Mouse (Mus musculus) CH12.LX (cell line): Measurements from ENCODE around the gene Ntmt1. TPM values are rescaled to one million over a fixed set of nuclear protein-coding genes. Genes with fewer than 3 reads are reported as not detected.
A peak's percentile ranks its signal among the peaks of the same experiment; 100 is the strongest.

ENCODE experiments used
- DNase-seq: peaks from one replicate; pipeline ENCODE4 v3.0.0-alpha.2; 2013; ENCODE audit errors: extremely low read depth
- H3K27ac ChIP-seq: 2 replicates; pipeline ENCODE4 v1.5.1; 2012; ENCODE audit warnings: low read depth, mild to moderate bottlenecking, control low read depth, moderate library complexity; ENCODE audit not compliant: insufficient read depth
- H3K27me3 ChIP-seq: replicated peaks from 2 replicates; pipeline ENCODE3; 2012; ENCODE audit warnings: inconsistent platforms
- H3K36me3 ChIP-seq, 2 experiments: replicated peaks in 1 of 2; 2 replicates each; pipeline versions ENCODE3 to v1.6.1; 2012; ENCODE audit warnings: inconsistent platforms in 1 of 2, low read length in 1 of 2, mild to moderate bottlenecking in 1 of 2, mixed read lengths in 1 of 2, moderate library complexity in 1 of 2; ENCODE audit not compliant: control insufficient read depth in 1 of 2, insufficient read depth in 1 of 2
- H3K4me1 ChIP-seq, 2 experiments: 2 replicates each; pipeline ENCODE4 v1.6.1; 2012; ENCODE audit warnings: inconsistent platforms in 1 of 2, moderate library complexity in 1 of 2; ENCODE audit not compliant: insufficient read depth in 2 of 2, control insufficient read depth in 1 of 2
- H3K4me2 ChIP-seq: 2 replicates; pipeline ENCODE4 v1.6.1; 2012; ENCODE audit warnings: low read depth, mild to moderate bottlenecking, control low read depth; ENCODE audit not compliant: poor library complexity, insufficient read depth, severe bottlenecking
- H3K4me3 ChIP-seq, 3 experiments: fragments of 150-350 bp in 1 of 3; sonication (generic) in 1 of 3; replicated peaks in 1 of 3; 2 replicates each; pipeline versions ENCODE3 to v1.5.1; 2011 to 2012; ENCODE audit warnings: low read depth in 2 of 3, low read length in 2 of 3, mild to moderate bottlenecking in 2 of 3, moderate library complexity in 2 of 3, control low read depth in 1 of 3, improper control_type of control experiment in 1 of 3, inconsistent platforms in 1 of 3, mixed read lengths in 1 of 3; ENCODE audit not compliant: poor library complexity in 1 of 3
- H3K79me2 ChIP-seq: replicated peaks from 2 replicates; pipeline ENCODE4 v1.6.1; 2012; ENCODE audit warnings: mild to moderate bottlenecking, moderate library complexity; ENCODE audit not compliant: control insufficient read depth, poor library complexity, insufficient read depth, severe bottlenecking; ENCODE audit errors: extremely low read depth
- H3K9ac ChIP-seq: 2 replicates; pipeline ENCODE4 v1.6.1; 2012; ENCODE audit warnings: low read depth, mild to moderate bottlenecking, control low read depth, moderate library complexity; ENCODE audit not compliant: insufficient read depth
- H3K9me3 ChIP-seq: replicated peaks from 2 replicates; pipeline ENCODE3; 2012; ENCODE audit warnings: low read length, inconsistent platforms, mixed read lengths
- BHLHE40 ChIP-seq: IDR thresholded peaks from 2 replicates; pipeline ENCODE4 v1.6.1; 2011; ENCODE audit warnings: mild to moderate bottlenecking, low read depth, low read length, improper control_type of control experiment
- CHD1 ChIP-seq: IDR thresholded peaks from 2 replicates; pipeline ENCODE4 v1.6.1; 2012; ENCODE audit warnings: low read depth, low read length, improper control_type of control experiment, inconsistent platforms
- CHD2 ChIP-seq: IDR thresholded peaks from 2 replicates; pipeline ENCODE4 v1.6.1; 2011; ENCODE audit warnings: low read length, improper control_type of control experiment
- CTCF ChIP-seq, 2 experiments: IDR thresholded peaks in 1 of 2; conservative IDR thresholded peaks in 1 of 2; 2 replicates each; pipeline ENCODE4 v1.5.1; 2011 to 2012; ENCODE audit warnings: low read depth in 2 of 2, low read length in 2 of 2, improper control_type of control experiment in 1 of 2, inconsistent platforms in 1 of 2, mild to moderate bottlenecking in 1 of 2, moderate library complexity in 1 of 2
- E2F4 ChIP-seq: IDR thresholded peaks from 2 replicates; pipeline ENCODE4 v1.6.1; 2011; ENCODE audit warnings: low read depth, low read length, improper control_type of control experiment; ENCODE audit not compliant: insufficient replicate concordance
- ELF1 ChIP-seq: IDR thresholded peaks from 2 replicates; pipeline ENCODE4 v1.6.1; 2014; ENCODE audit warnings: low read depth, mild to moderate bottlenecking, inconsistent platforms, low read length, improper control_type of control experiment
- EP300 ChIP-seq: IDR thresholded peaks from 2 replicates; pipeline ENCODE4 v1.6.1; 2011; ENCODE audit warnings: low read length, improper control_type of control experiment
- GABPA ChIP-seq: IDR thresholded peaks from 2 replicates; pipeline ENCODE4 v1.6.1; 2012; ENCODE audit warnings: low read depth, low read length, improper control_type of control experiment, inconsistent platforms; ENCODE audit not compliant: insufficient replicate concordance
- JUN ChIP-seq: IDR thresholded peaks from 2 replicates; pipeline ENCODE4 v1.6.1; 2011; ENCODE audit warnings: low read depth, mild to moderate bottlenecking, low read length, improper control_type of control experiment, moderate library complexity; ENCODE audit not compliant: insufficient read depth
- KAT2A ChIP-seq: IDR thresholded peaks from 2 replicates; pipeline ENCODE4 v1.6.1; 2012; ENCODE audit warnings: low read length, improper control_type of control experiment, inconsistent platforms; ENCODE audit not compliant: insufficient replicate concordance
- MAFK ChIP-seq: IDR thresholded peaks from 2 replicates; pipeline ENCODE4 v1.6.1; 2011; ENCODE audit warnings: low read length, improper control_type of control experiment; ENCODE audit not compliant: insufficient replicate concordance
- MAX ChIP-seq: IDR thresholded peaks from 2 replicates; pipeline ENCODE4 v1.6.1; 2011; ENCODE audit warnings: low read length, improper control_type of control experiment
- MAZ ChIP-seq: IDR thresholded peaks from 2 replicates; pipeline ENCODE4 v1.6.1; 2012; ENCODE audit warnings: low read depth, mild to moderate bottlenecking, inconsistent platforms, low read length, improper control_type of control experiment, moderate library complexity
- MXI1 ChIP-seq: IDR thresholded peaks from 2 replicates; pipeline ENCODE4 v1.6.1; 2011; ENCODE audit warnings: mild to moderate bottlenecking, low read depth, low read length, improper control_type of control experiment
- MYC ChIP-seq: IDR thresholded peaks from 2 replicates; pipeline ENCODE4 v1.6.1; 2011; ENCODE audit warnings: low read depth, mild to moderate bottlenecking, improper control_type of control experiment, low read length
- NELFE ChIP-seq: IDR thresholded peaks from 2 replicates; pipeline ENCODE4 v1.6.1; 2011; ENCODE audit warnings: low read depth, low read length, improper control_type of control experiment
- PAX5 ChIP-seq: IDR thresholded peaks from 2 replicates; pipeline ENCODE4 v1.6.1; 2012; ENCODE audit warnings: low read length, inconsistent platforms, mixed read lengths
- POLR2A ChIP-seq: IDR thresholded peaks from 2 replicates; pipeline ENCODE4 v1.6.1; 2011; ENCODE audit warnings: low read depth, mild to moderate bottlenecking, improper control_type of control experiment, low read length
- RCOR1 ChIP-seq: conservative IDR thresholded peaks from 2 replicates; pipeline ENCODE4 v1.6.1; 2012; ENCODE audit warnings: low read depth, mild to moderate bottlenecking, inconsistent platforms, low read length, improper control_type of control experiment
- SMC3 ChIP-seq: IDR thresholded peaks from 2 replicates; pipeline ENCODE4 v1.6.1; 2011; ENCODE audit warnings: low read depth, low read length, improper control_type of control experiment
- UBTF ChIP-seq: IDR thresholded peaks from 2 replicates; pipeline ENCODE4 v1.6.1; 2012; ENCODE audit warnings: low read depth, mild to moderate bottlenecking, inconsistent platforms, low read length, improper control_type of control experiment, moderate library complexity
- ZC3H11A ChIP-seq: IDR thresholded peaks from 2 replicates; pipeline ENCODE4 v1.6.1; 2012; ENCODE audit warnings: low read depth, mild to moderate bottlenecking, inconsistent platforms, low read length, improper control_type of control experiment
- ZMIZ1 ChIP-seq: IDR thresholded peaks from 2 replicates; pipeline ENCODE4 v1.6.1; 2012; ENCODE audit warnings: low read depth, mild to moderate bottlenecking, inconsistent platforms, low read length, improper control_type of control experiment
- dilution Hi-C: fragments of 300-500 bp; cut with MboI; formaldehyde crosslinking; loops from 2 replicates; pipeline ENCODE4 v1.14.3; 2020; ENCODE audit warnings: low sequenced_read_pairs; ENCODE audit not compliant: extremely low pct_unique_long_range_greater_than_20kb, extremely low pct_ligation_motif_present
- in situ Hi-C: fragments of 300-500 bp; cut with MboI; formaldehyde crosslinking; loops from 3 replicates; pipeline ENCODE4 v1.14.3; 2019; ENCODE audit warnings: low sequenced_read_pairs, low pct_ligation_motif_present, low pct_unique_long_range_greater_than_20kb, mixed read lengths
- polyA plus RNA-seq: library from polyadenylated mRNA; unstranded; fragments of >175 nt; gene quantifications from 2 replicates; pipeline ENCODE4 v1.2.1, GENCODE M21; 2012; ENCODE audit warnings: low read depth; ENCODE audit not compliant: insufficient read length
- total RNA-seq, 2 experiments: library from RNA; depleted of rRNA; stranded (reverse); fragments of 300-350 nt in 1 of 2; fragments of >200 nt in 1 of 2; gene quantifications; 2 replicates each; pipeline ENCODE4 v1.2.3; 2012 to 2014

Ntmt1 gene
- total and polyA plus RNA-seq, 3 experiments, result 43.3 to 66.1 (median 50.4) TPM

DNA sequence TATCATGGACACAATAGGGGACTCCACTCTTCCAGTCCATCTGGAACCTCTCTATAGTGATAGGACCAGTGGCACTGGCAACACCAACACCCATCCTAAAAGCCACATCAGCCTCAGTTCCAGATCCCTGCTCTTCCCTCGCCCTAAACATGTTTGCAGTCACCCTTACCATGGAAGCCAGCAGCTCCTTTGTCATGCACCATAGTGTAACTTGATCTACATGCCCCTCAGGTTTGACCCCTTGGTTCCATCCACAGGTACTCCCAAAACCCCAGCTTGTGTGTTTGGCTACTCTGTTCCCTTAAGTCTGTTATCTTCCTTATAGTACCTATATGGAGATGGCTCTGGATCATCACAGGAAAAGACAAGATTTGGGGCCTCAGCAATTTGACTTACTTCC lies 8.8 kb downstream of the Ntmt1 start:
- peaks cover 74 to 96% of the 10 kb centered on the region in 2 experiments for H3K36me3 ChIP-seq
- no peak for TF ChIP-seq CHD2
- TF ChIP-seq ZMIZ1, result no peak
- no peak for TF ChIP-seq E2F4
- no peak for TF ChIP-seq MYC
- TF ChIP-seq RCOR1, result no peak
- no peak for TF ChIP-seq MAFK
- no peak for TF ChIP-seq EP300
- no peak for TF ChIP-seq KAT2A
- no peak for TF ChIP-seq ELF1
- TF ChIP-seq ZC3H11A, result no peak
- no peak for TF ChIP-seq POLR2A
- no peak for DNase-seq
- no peak overlapping the region for H3K9ac ChIP-seq
- in situ Hi-C loops (no loop called here), dilution Hi-C loops (no loop called here)
- H3K27ac ChIP-seq, result no peak overlapping the region
- H3K79me2 ChIP-seq, result peaks cover 13% of the 10 kb centered on the region; the same call in 1 of the 2 replicates
- H3K4me2 ChIP-seq, result no peak overlapping the region
- H3K4me1 ChIP-seq, result peaks cover 0 to 15% of the 10 kb centered on the region in 2 experiments; a peak in 2 of 4 replicates
- no peaks in the 10 kb centered on the region for H3K27me3 ChIP-seq
- peaks cover 14% of the 10 kb centered on the region for H3K9me3 ChIP-seq
- H3K4me3 ChIP-seq, result no peak overlapping the region

- dilution Hi-C loops, result no loop called here
- H3K27ac ChIP-seq, result no peak overlapping the region
- H3K36me3 ChIP-seq, result peaks cover 87 to 96% of the 10 kb centered on the region in 2 experiments
Measured at GRCm38 (mm10) chr2:30819873-30820272, 12.2 kb downstream of the Ntmt1 start.

DNA sequence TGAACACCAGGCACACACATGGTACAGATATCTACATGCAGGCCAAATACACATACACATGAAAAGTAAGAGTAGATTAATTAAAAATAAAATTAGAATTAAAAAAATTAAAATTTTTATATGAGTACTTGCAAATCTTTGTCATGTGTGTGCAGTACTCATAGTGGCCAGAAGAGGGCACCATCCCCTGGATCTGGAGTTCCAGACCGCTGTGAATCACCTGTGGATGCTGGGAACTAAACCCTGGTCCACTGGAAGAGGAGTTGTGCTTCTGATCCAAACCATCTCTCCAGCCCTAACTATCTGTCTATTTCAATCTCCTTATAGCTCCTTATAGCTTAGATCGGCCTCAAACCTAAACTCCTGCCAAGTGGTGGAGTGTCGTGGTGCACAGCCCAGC lies 13.4 kb downstream of the Ntmt1 start:
- H3K4me2 ChIP-seq, result no peak overlapping the region
- H3K9ac ChIP-seq, result no peak overlapping the region
- no peak for TF ChIP-seq PAX5
- TF ChIP-seq CHD1, result no peak
- no peak for TF ChIP-seq BHLHE40
- TF ChIP-seq GABPA, result no peak
- TF ChIP-seq SMC3, result peak; percentile 3; the same call in 1 of the 2 replicates
- no peak for TF ChIP-seq UBTF
- peak; percentile 27 to 38; a peak in 3 of 4 replicates for TF ChIP-seq CTCF (conservative IDR thresholded peaks at IDR 0.05 in 1 of 2, IDR thresholded peaks at IDR 0.05 in 1 of 2; ENCODE audit: low read depth in 2 of 2, low read length in 2 of 2)
- TF ChIP-seq MAFK, result no peak
- TF ChIP-seq JUN, result no peak
- no peak for DNase-seq
- H3K27ac ChIP-seq, result no peak overlapping the region
- peaks cover 15% of the 10 kb centered on the region for H3K9me3 ChIP-seq
- peaks cover 84 to 96% of the 10 kb centered on the region in 2 experiments for H3K36me3 ChIP-seq
- peaks cover 0 to 12% of the 10 kb centered on the region in 2 experiments; a peak in 2 of 4 replicates for H3K4me1 ChIP-seq
- dilution Hi-C loops (no loop called here), in situ Hi-C loops (no loop called here)
- 0 out of 2 replicates have a peak, but pooled peaks cover under 1% of the 10 kb centered on the region for H3K79me2 ChIP-seq
- H3K4me3 ChIP-seq, result no peak overlapping the region
- no peaks in the 10 kb centered on the region for H3K27me3 ChIP-seq

More at GRCm38 (mm10) chr2:30819873-30820272, 12.2 kb downstream of the Ntmt1 start:
- no peak overlapping the region for H3K4me2 ChIP-seq
- no peaks in the 10 kb centered on the region for H3K27me3 ChIP-seq
- peak; percentile 21 for DNase-seq
- peaks cover 15% of the 10 kb centered on the region for H3K9me3 ChIP-seq
- in situ Hi-C loops, result no loop called here
- no peak overlapping the region for H3K9ac ChIP-seq
- H3K4me1 ChIP-seq, result peaks cover 0 to 12% of the 10 kb centered on the region in 2 experiments; a peak in 2 of 4 replicates
- TF ChIP-seq NELFE, result no peak
- no peak for TF ChIP-seq CTCF (conservative IDR thresholded peaks at IDR 0.05 in 1 of 2, IDR thresholded peaks at IDR 0.05 in 1 of 2; ENCODE audit: low read depth in 2 of 2, low read length in 2 of 2)
- TF ChIP-seq MXI1, result no peak
- TF ChIP-seq MAX, result no peak
- TF ChIP-seq JUN, result no peak
- TF ChIP-seq MAZ, result no peak
- H3K4me3 ChIP-seq, result no peak overlapping the region
- H3K79me2 ChIP-seq, result no peaks in the 10 kb centered on the region
